ENCODE assay signal across 13 mouse cellular contexts in genomic region chr13:19072261-19072660, GRCm38 (mm10).
DNase-seq lines count a peak whose midpoint lies in the region; ATAC-seq and TF ChIP-seq lines count a peak whose summit lies in the region.
"Had no signal": no experiment of that assay in that cellular context is flagged by ENCODE, and none has a peak within 500 bp of the region (broad histone marks: within the 10 kb centered on the region; RNA-seq: fewer than 3 reads in every experiment).

No protein-coding gene starts in this region.

- H3K27me3 ChIP-seq in limb, embryonic 11.5 days (ENCODE audit: control insufficient read depth, insufficient read depth, low read length): no peaks in the 10 kb centered on the region
- no peaks in the 10 kb centered on the region for H3K27me3 ChIP-seq in limb, embryonic 10.5 days (ENCODE audit: low read depth, poor library complexity, severe bottlenecking)
- no peaks in the 10 kb centered on the region for H3K27me3 ChIP-seq in MEL (ENCODE audit: control insufficient read depth in 1 of 2, insufficient read depth in 2 of 2, low read length in 2 of 2)
- H3K27me3 ChIP-seq: heart, embryonic 15.5 days had no signal

- no peaks in the 10 kb centered on the region for H3K9me3 ChIP-seq in limb, embryonic 11.5 days (ENCODE audit: control insufficient read depth, low read length)
- H3K9me3 ChIP-seq in limb, embryonic 10.5 days (replicated peaks): no peaks in the 10 kb centered on the region
- no peaks in the 10 kb centered on the region for H3K9me3 ChIP-seq in MEL (replicated peaks; ENCODE audit: insufficient read depth, low read length)
- H3K9me3 ChIP-seq: forebrain, embryonic 10.5 days; heart, embryonic 15.5 days had no signal

- H3K9ac ChIP-seq in limb, embryonic 11.5 days (ENCODE audit: low read length): no peak overlapping the region
- no peak overlapping the region for H3K9ac ChIP-seq in MEL (ENCODE audit: control insufficient read depth, low read depth, low read length, poor library complexity, severe bottlenecking)
- H3K9ac ChIP-seq: heart, embryonic 15.5 days had no signal

- H3K79me2 ChIP-seq in MEL (ENCODE audit: control insufficient read depth, insufficient read depth, low read length, poor library complexity): no peaks in the 10 kb centered on the region

- ATAC-seq in limb, embryonic 11.5 days (ENCODE audit: insufficient number of reproducible peaks, low FRiP score, low TSS enrichment, low read depth): no peak
- peak; percentile 46; the same call in 1 of the 2 replicates for ATAC-seq in megakaryocyte progenitor cell, adult 5-6 weeks (replicated peaks; ENCODE audit: poor library complexity)
- ATAC-seq: intestine, embryonic 16.5 days had no signal

- peak; percentile 33 for DNase-seq in limb, embryonic 11.5 days (ENCODE audit: low spot score)
- DNase-seq in limb, embryonic 10.5 days (ENCODE audit: low spot score): no peak
- peak; percentile 61 for DNase-seq in MEL (ENCODE audit: low read depth, low spot score)
- DNase-seq in embryo, embryonic 10 days (ENCODE audit: low spot score): peak; percentile 62
- DNase-seq in cerebellum, postnatal 10 days: no peak
- no peak for DNase-seq in left cerebral cortex, adult 8-10 months (ENCODE audit: low spot score in 2 of 2)
- DNase-seq: gastrocnemius, postnatal 25 days; liver; lung, postnatal 14 days had no signal

- TF ChIP-seq EP300 in MEL (IDR thresholded peaks at IDR 0.05; ENCODE audit: low read depth in 1 of 2, low read length in 2 of 2): no peak

- H3K4me3 ChIP-seq in limb, embryonic 11.5 days (ENCODE audit: low read depth, low read length): no peak overlapping the region
- no peak overlapping the region for H3K4me3 ChIP-seq in limb, embryonic 10.5 days
- no peak overlapping the region for H3K4me3 ChIP-seq in MEL (ENCODE audit: control insufficient read depth in 1 of 2, insufficient read depth in 1 of 2, low read depth in 2 of 2, low read length in 2 of 2)
- H3K4me3 ChIP-seq: forebrain, embryonic 10.5 days; heart, embryonic 15.5 days had no signal

- no peak for TF ChIP-seq RAD21 in MEL (IDR thresholded peaks at IDR 0.05; ENCODE audit: low read depth, low read length)

- H3K27ac ChIP-seq in limb, embryonic 11.5 days (replicated peaks; ENCODE audit: low read depth, low read length): no peak overlapping the region
- no peak overlapping the region for H3K27ac ChIP-seq in limb, embryonic 10.5 days
- no peak overlapping the region for H3K27ac ChIP-seq in MEL (ENCODE audit: control insufficient read depth, low read depth, low read length)
- H3K27ac ChIP-seq: forebrain, embryonic 10.5 days; heart, embryonic 15.5 days had no signal

- TF ChIP-seq POLR2A in MEL (IDR thresholded peaks at IDR 0.05; ENCODE audit: control insufficient read depth in 1 of 2, insufficient read depth in 1 of 2, low read depth in 1 of 2, low read length in 2 of 2, poor library complexity in 1 of 2): no peak

- no peaks in the 10 kb centered on the region for H3K36me3 ChIP-seq in limb, embryonic 11.5 days (ENCODE audit: control insufficient read depth, insufficient read depth, low read length)
- no peaks in the 10 kb centered on the region for H3K36me3 ChIP-seq in limb, embryonic 10.5 days
- no peaks in the 10 kb centered on the region for H3K36me3 ChIP-seq in MEL (ENCODE audit: control insufficient read depth in 1 of 2, insufficient read depth in 2 of 2, low read length in 2 of 2)
- H3K36me3 ChIP-seq: forebrain, embryonic 10.5 days; heart, embryonic 15.5 days had no signal

- TF ChIP-seq CTCF in MEL (IDR thresholded peaks at IDR 0.05 in 2 of 3, conservative IDR thresholded peaks at IDR 0.05 in 1 of 3; ENCODE audit: control insufficient read depth in 1 of 3, insufficient read depth in 1 of 3, low read depth in 2 of 3, low read length in 3 of 3, poor library complexity in 1 of 3, severe bottlenecking in 1 of 3): no peak

- no peak overlapping the region for H3K4me2 ChIP-seq in limb, embryonic 11.5 days (ENCODE audit: low read depth, severe bottlenecking)
- H3K4me2 ChIP-seq: heart, embryonic 15.5 days had no signal

- no peaks in the 10 kb centered on the region for H3K4me1 ChIP-seq in limb, embryonic 11.5 days (ENCODE audit: control insufficient read depth, insufficient read depth, low read length)
- H3K4me1 ChIP-seq in limb, embryonic 10.5 days: no peaks in the 10 kb centered on the region
- H3K4me1 ChIP-seq in MEL (ENCODE audit: control insufficient read depth in 1 of 2, insufficient read depth in 2 of 2, low read length in 2 of 2): no peaks in the 10 kb centered on the region
- H3K4me1 ChIP-seq: forebrain, embryonic 10.5 days; heart, embryonic 15.5 days had no signal

TF ChIP-seq in MEL, 35 proteins besides CTCF, POLR2A, EP300 and RAD21:
- TF ChIP-seq KAT2A (conservative IDR thresholded peaks at IDR 0.05; ENCODE audit: low read depth, low read length): no peak
- TF ChIP-seq GATA1 (IDR thresholded peaks at IDR 0.05; ENCODE audit: low read depth, low read length): no peak
- no peak for TF ChIP-seq MAZ (IDR thresholded peaks at IDR 0.05; ENCODE audit: low read depth, low read length)

Comparison
In these comparisons a context has a peak if more than half of its experiments do, and no peak if none do; other contexts are left out.
1. DNase-seq: peak in limb, embryonic 11.5 days (single experiment), MEL (single experiment) and embryo, embryonic 10 days (single experiment); none in limb, embryonic 10.5 days (single experiment), cerebellum, postnatal 10 days (0 of 2) and left cerebral cortex, adult 8-10 months (0 of 2).